Mouse (Mus musculus): ENCODE measurements around the gene Acot2.

GRCm38 (mm10) chr12:83949043-83949442 is 38.6 kb upstream of the Acot2 start:
- TF ChIP-seq CTCF (IDR thresholded peaks at IDR 0.05; ENCODE audit: borderline replicate concordance, insufficient read depth, low read depth, low read length) = no peak
- no peak for TF ChIP-seq POLR2A (IDR thresholded peaks at IDR 0.05; ENCODE audit: borderline replicate concordance, insufficient read depth, low read length)

Measured in cerebellum, adult 2 months (tissue).